Mouse (Mus musculus) spleen, adult 12 weeks (tissue): ENCODE data around the gene Pdzrn3.

Source experiments
- DNase-seq: peaks from one replicate; pipeline ENCODE4 v3.0.0; 2022; ENCODE audit warnings: low spot score

Gene Pdzrn3

GRCm38 (mm10) chr6:101195891-101196290 lies 181.8 kb downstream of the Pdzrn3 start:
- DNase-seq, result no peak

GRCm38 (mm10) chr6:101194386-101194925 lies 183.2 kb downstream of the Pdzrn3 start:
- DNase-seq, result no peak

- DNase-seq, result no peak
These were observed 186.1 kb downstream of the Pdzrn3 start for GRCm38 (mm10) chr6:101191576-101191975.

- DNase-seq, result no peak
These were observed 190.4 kb downstream of the Pdzrn3 start for GRCm38 (mm10) chr6:101187322-101187721.

- DNase-seq, result no peak
These were observed 190.8 kb downstream of the Pdzrn3 start for GRCm38 (mm10) chr6:101186887-101187286.

- DNase-seq, result no peak
These were observed 193.5 kb downstream of the Pdzrn3 start for GRCm38 (mm10) chr6:101184103-101184785.

GRCm38 (mm10) chr6:101170699-101171098 lies 207.0 kb downstream of the Pdzrn3 start:
- no peak for DNase-seq

- DNase-seq, result no peak
These were observed 224.2 kb downstream of the Pdzrn3 start for GRCm38 (mm10) chr6:101153511-101153921.

- DNase-seq, result no peak
These were observed 242.3 kb downstream of the Pdzrn3 start for GRCm38 (mm10) chr6:101135368-101135767.

GRCm38 (mm10) chr6:101125396-101125795 lies 252.3 kb downstream of the Pdzrn3 start:
- DNase-seq, result no peak

GRCm38 (mm10) chr6:101108951-101109350 lies 268.7 kb downstream of the Pdzrn3 start:
- no peak for DNase-seq

GRCm38 (mm10) chr6:101103506-101103905 lies 274.2 kb downstream of the Pdzrn3 start:
- no peak for DNase-seq

GRCm38 (mm10) chr6:101101709-101102654 lies 275.7 kb downstream of the Pdzrn3 start:
- no peak for DNase-seq
